Mouse (Mus musculus) embryonic fibroblast, embryonic 13.5 days (primary cell): ENCODE data around the gene Fam189a1. TPM values are rescaled to one million over a fixed set of nuclear protein-coding genes. Genes with fewer than 3 reads are reported as not detected.

Experiments
- H3K27ac ChIP-seq: 2 replicates; pipeline ENCODE4 v1.5.1; 2012; ENCODE audit warnings: low read length, control low read depth, inconsistent platforms; ENCODE audit not compliant: insufficient read depth
- H3K4me1 ChIP-seq: 2 replicates; pipeline ENCODE4 v1.6.1; 2011; ENCODE audit warnings: low read length; ENCODE audit not compliant: control insufficient read depth, insufficient read depth
- H3K4me3 ChIP-seq: 2 replicates; pipeline ENCODE4 v1.5.1; 2011; ENCODE audit warnings: mild to moderate bottlenecking, control low read depth, low read length; ENCODE audit not compliant: insufficient read depth
- CTCF ChIP-seq: IDR thresholded peaks from 2 replicates; pipeline ENCODE4 v1.5.1; 2011; ENCODE audit warnings: mild to moderate bottlenecking, control low read depth, low read length, moderate library complexity, borderline replicate concordance; ENCODE audit not compliant: insufficient read depth
- POLR2A ChIP-seq: IDR thresholded peaks from 2 replicates; pipeline ENCODE4 v1.6.1; 2011; ENCODE audit warnings: low read depth, mild to moderate bottlenecking, control low read depth, low read length, moderate library complexity
- polyA plus RNA-seq: library from polyadenylated mRNA; stranded (reverse); fragments of >200 nt; gene quantifications from 2 replicates; pipeline ENCODE4 v1.2.4, GENCODE M21; 2011; ENCODE audit warnings: low read depth; ENCODE audit not compliant: missing spikeins, insufficient read length

The Fam189a1 gene
- polyA plus RNA-seq, 1 experiment: 1.4 TPM

DNA sequence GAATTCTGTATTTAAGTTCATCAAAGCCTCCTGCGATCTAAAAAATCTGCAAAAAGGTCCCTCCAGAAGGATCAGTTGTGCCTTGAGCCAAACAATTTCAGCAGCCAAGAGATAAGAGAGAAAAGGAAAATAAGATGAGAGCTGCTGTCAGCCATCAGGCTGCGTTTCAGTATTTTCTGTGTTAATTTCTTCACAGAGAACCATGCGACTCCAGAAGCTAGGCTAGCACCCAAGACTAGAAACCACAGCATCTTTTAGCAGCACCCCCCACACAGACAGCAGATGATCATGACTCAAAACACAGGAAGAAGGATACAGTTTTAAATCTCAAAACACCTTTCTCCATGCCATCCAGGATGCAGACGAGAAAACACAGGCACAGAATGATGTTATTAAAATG is 281.4 kb downstream of the Fam189a1 start:
- no peak overlapping the region for H3K27ac ChIP-seq
- peaks cover 8% of the 10 kb centered on the region; the same call in 1 of the 2 replicates for H3K4me1 ChIP-seq
- H3K4me3 ChIP-seq: no peak overlapping the region
- TF ChIP-seq CTCF (no peak), POLR2A (no peak)

GRCm38 (mm10) chr7:64873266-64873665 is 283.1 kb downstream of the Fam189a1 start:
- TF ChIP-seq CTCF (no peak), POLR2A (no peak)
- H3K4me3 ChIP-seq: no peak overlapping the region
- no peak overlapping the region; the same call in 1 of the 2 replicates for H3K27ac ChIP-seq

DNA sequence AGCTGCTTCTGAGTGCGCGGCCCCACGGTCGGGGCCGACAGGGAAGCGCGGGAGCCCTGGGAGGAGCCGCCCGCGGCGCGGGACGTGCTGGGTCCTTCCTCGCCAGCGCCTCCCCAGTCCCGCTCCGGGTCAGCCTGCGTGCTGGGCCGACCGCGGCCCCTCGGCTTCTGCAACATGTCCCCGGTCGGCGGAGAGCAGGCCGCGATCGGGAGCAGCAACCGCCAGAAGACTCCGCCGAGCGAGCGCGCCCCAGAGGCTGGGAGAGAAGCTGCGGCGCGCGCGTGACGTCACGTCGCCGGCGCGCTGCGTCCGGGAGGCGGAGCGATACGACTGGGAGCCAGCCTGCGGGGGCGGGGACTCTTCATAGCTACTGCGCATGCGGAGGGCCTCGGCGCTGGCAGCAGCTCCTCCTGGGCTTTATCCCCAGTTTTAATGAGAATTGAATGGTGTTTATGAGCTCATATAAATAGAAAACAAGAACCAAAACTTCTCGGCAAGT is 283.6 kb downstream of the Fam189a1 start, which contains the start of gene Nsmce3:
Gene Nsmce3, minus strand, starts transcription at position 255 of the 499 bp plus-strand sequence.
- Histone ChIP-seq H3K4me1 (peaks cover 8% of the 10 kb centered on the region; the same call in 1 of the 2 replicates), H3K4me3 (peak within 1 kb of the TSS; percentile 94), H3K27ac (peak within 1 kb of the TSS; percentile 60)
- no peak for TF ChIP-seq CTCF
- TF ChIP-seq POLR2A: peak; percentile 85

More at GRCm38 (mm10) chr7:64873266-64873665, 283.1 kb downstream of the Fam189a1 start:
- H3K4me1 ChIP-seq: peaks cover 8% of the 10 kb centered on the region; the same call in 1 of the 2 replicates

GRCm38 (mm10) chr7:64871987-64872742 is 284.2 kb downstream of the Fam189a1 start:
- Histone ChIP-seq H3K4me1 (peaks cover 8% of the 10 kb centered on the region; the same call in 1 of the 2 replicates), H3K27ac (peak overlapping the region; percentile 60; the same call in 1 of the 2 replicates), H3K4me3 (peak overlapping the region; percentile 94)
- no peak for TF ChIP-seq CTCF

GRCm38 (mm10) chr7:64869549-64870065 is 286.8 kb downstream of the Fam189a1 start:
- Histone ChIP-seq H3K4me1 (peaks cover 8% of the 10 kb centered on the region; the same call in 1 of the 2 replicates), H3K4me3 (no peak overlapping the region), H3K27ac (no peak overlapping the region)
- no peak for TF ChIP-seq CTCF
- no peak for TF ChIP-seq POLR2A

GRCm38 (mm10) chr7:64863538-64863937 is 292.8 kb downstream of the Fam189a1 start:
- Histone ChIP-seq H3K27ac (no peak overlapping the region), H3K4me3 (no peak overlapping the region), H3K4me1 (no peaks in the 10 kb centered on the region)
- TF ChIP-seq POLR2A (no peak), CTCF (no peak)

- Histone ChIP-seq H3K27ac (no peak overlapping the region), H3K4me3 (no peak overlapping the region)
- TF ChIP-seq CTCF: no peak
- TF ChIP-seq POLR2A: no peak
These were observed 293.4 kb downstream of the Fam189a1 start for GRCm38 (mm10) chr7:64862978-64863377.

DNA sequence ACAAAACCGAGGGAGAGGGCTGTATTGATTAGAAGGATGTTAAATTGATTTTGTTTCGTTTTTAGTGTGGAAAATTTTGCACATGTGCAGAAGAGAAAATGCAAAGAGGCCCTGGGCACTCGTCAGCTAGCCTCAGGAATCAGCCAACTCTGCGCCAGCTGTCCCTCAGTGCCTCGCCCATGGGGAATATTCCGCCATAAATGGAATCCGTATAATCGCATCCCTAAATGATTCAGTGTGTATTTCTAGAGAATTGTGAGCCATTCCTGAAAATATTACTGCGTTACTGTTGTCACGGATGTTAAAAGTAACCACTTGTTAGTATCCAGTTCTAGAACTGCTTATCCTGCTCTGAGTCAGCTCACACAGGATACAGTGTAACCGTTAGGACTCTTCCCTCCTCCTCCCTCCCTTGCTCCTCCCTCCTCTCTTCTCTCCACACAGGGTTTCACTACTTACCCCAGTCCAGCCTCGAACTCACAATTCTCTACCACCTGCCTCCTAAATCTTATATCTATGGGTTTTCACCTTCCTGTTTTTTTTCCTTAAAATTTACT is 299.8 kb downstream of the Fam189a1 start:
- H3K4me3 ChIP-seq: peak overlapping the region; percentile 21; the same call in 1 of the 2 replicates
- H3K4me1 ChIP-seq: peaks cover 2% of the 10 kb centered on the region
- H3K27ac ChIP-seq: 0 out of 2 replicates have a peak overlapping the region, but pooled peaks have one; percentile 4
- TF ChIP-seq POLR2A (no peak), CTCF (no peak)

More at GRCm38 (mm10) chr7:64862978-64863377, 293.4 kb downstream of the Fam189a1 start:
- H3K4me1 ChIP-seq: no peaks in the 10 kb centered on the region

GRCm38 (mm10) chr7:64855976-64856375 is 300.4 kb downstream of the Fam189a1 start:
- Histone ChIP-seq H3K4me3 (peak overlapping the region; percentile 34), H3K27ac (0 out of 2 replicates have a peak overlapping the region, but pooled peaks have one; percentile 4)

DNA sequence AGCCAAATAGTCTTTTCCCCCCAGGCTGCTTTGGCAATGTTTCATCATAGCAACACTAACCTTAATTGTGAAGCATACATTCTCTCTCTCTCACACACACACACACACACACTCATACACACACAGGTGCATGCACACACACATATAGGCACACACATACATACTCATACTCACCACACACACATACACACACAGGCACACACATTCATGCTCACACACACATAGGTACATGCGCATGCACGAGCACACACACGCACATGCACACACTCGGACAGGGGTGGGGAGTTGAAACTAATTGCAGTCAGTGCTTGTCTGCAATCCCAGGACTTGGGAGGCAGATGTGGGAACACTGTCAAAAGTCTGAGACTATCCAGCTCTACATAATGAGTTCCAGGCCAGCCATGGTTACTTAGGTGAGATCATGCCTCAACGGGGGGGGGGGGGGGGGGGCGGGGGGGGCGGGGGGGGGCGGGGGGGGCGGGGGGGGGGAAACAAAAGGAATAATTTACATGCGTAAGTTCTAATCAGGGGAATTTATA is 300.9 kb downstream of the Fam189a1 start:
- H3K4me1 ChIP-seq: peaks cover 2% of the 10 kb centered on the region
- no peak overlapping the region; the same call in 1 of the 2 replicates for H3K4me3 ChIP-seq
- H3K27ac ChIP-seq: no peak overlapping the region
- TF ChIP-seq POLR2A: no peak
- no peak for TF ChIP-seq CTCF

More at GRCm38 (mm10) chr7:64855976-64856375, 300.4 kb downstream of the Fam189a1 start:
- TF ChIP-seq POLR2A: no peak
- TF ChIP-seq CTCF: no peak
- H3K4me1 ChIP-seq: peaks cover 2% of the 10 kb centered on the region
